Mouse (Mus musculus): Measurements from ENCODE around the gene Srxn1.

DNA sequence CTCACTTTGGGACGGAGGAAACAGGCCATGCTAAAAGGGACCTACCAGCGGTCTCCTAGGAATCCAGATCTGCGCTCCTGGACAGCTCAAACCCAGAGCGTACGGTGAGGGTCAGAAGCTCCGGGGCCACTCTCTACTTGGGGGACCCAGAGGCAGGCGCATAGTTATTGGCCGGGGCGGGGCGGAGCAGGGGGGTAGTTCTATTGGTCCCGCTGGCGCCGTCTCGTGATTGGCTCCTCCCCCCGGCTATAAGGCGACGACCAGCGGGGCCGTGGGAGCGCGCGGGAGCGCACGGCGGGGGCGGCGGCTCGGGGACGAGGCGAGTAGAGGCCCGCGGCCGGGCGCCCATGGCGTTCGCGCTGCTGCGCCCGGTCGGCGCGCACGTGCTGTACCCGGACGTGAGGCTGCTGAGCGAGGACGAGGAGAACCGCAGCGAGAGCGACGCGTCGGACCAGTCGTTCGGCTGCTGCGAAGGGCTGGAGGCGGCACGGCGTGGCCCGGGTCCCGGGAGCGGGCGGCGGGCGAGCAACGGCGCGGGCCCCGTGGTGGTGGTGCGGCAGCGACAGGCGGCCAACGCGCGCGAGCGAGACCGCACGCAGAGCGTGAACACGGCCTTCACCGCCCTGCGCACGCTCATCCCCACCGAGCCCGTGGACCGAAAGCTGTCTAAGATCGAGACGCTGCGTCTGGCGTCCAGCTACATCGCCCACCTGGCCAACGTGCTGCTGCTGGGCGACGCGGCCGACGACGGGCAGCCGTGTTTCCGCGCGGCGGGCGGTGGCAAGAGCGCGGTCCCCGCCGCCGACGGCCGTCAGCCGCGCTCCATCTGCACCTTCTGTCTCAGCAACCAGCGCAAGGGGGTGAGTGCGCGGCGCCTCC is 38.2 kb downstream of the Srxn1 start, which contains the start of gene Tcf15:
- TF ChIP-seq GATA1 (IDR thresholded peaks at IDR 0.05; ENCODE audit: low read length): no peak
- TF ChIP-seq TAL1 (IDR thresholded peaks at IDR 0.05; ENCODE audit: low read length): no peak

Measured in erythroblast, embryonic 14.5 days (primary cell).